Mouse (Mus musculus): ENCODE data around the gene Piezo1. TPM values are rescaled to one million over a fixed set of nuclear protein-coding genes. Genes with fewer than 3 reads are reported as not detected.

Gene Piezo1
- total and polyA plus RNA-seq, 2 experiments = 2.2 to 11.1 TPM

- no peaks in the 10 kb centered on the region for H3K4me1 ChIP-seq (ENCODE audit: control insufficient read depth, insufficient read depth, low read length)
- H3K4me3 ChIP-seq (ENCODE audit: insufficient read depth, low read depth, low read length) = no peak overlapping the region
- peaks cover 6% of the 10 kb centered on the region for H3K79me2 ChIP-seq (ENCODE audit: control insufficient read depth, insufficient read depth, low read length)
- no peak for DNase-seq (ENCODE audit: extremely low read depth, low read depth, low spot score)
- H3K36me3 ChIP-seq (ENCODE audit: control insufficient read depth, insufficient read depth, low read length) = no peaks in the 10 kb centered on the region
- TF ChIP-seq CTCF (IDR thresholded peaks at IDR 0.05; ENCODE audit: low read depth, low read length) (no peak), POLR2A (IDR thresholded peaks at IDR 0.05; ENCODE audit: extremely low read depth, insufficient read depth, low read length) (no peak)
- no peak overlapping the region for H3K9ac ChIP-seq (ENCODE audit: low read depth, low read length)
- H3K27me3 ChIP-seq (ENCODE audit: control insufficient read depth, insufficient read depth, low read length) = no peaks in the 10 kb centered on the region
- H3K27ac ChIP-seq (replicated peaks; ENCODE audit: insufficient read depth, low read depth, low read length) = no peak overlapping the region
- 82% methylated on average over 16 of the region's 16 CpGs for WGBS
Observed at GRCm38 (mm10) chr8:122511552-122511951, 39.6 kb downstream of the Piezo1 start.

- H3K36me3 ChIP-seq (ENCODE audit: control insufficient read depth, insufficient read depth, low read length) = no peaks in the 10 kb centered on the region
- H3K27ac ChIP-seq (replicated peaks; ENCODE audit: insufficient read depth, low read depth, low read length) = no peak overlapping the region
- no peaks in the 10 kb centered on the region for H3K79me2 ChIP-seq (ENCODE audit: control insufficient read depth, insufficient read depth, low read length)
- H3K4me1 ChIP-seq (ENCODE audit: control insufficient read depth, insufficient read depth, low read length) = no peaks in the 10 kb centered on the region
- DNase-seq (ENCODE audit: extremely low read depth, low read depth, low spot score) = peak; percentile 48
- TF ChIP-seq CTCF (IDR thresholded peaks at IDR 0.05; ENCODE audit: low read depth, low read length) (peak; percentile 91), POLR2A (IDR thresholded peaks at IDR 0.05; ENCODE audit: extremely low read depth, insufficient read depth, low read length) (no peak)
- no peak overlapping the region for H3K4me3 ChIP-seq (ENCODE audit: insufficient read depth, low read depth, low read length)
- no peaks in the 10 kb centered on the region for H3K27me3 ChIP-seq (ENCODE audit: control insufficient read depth, insufficient read depth, low read length)
- no peak overlapping the region for H3K9ac ChIP-seq (ENCODE audit: low read depth, low read length)
- 32% methylated on average over 10 of the region's 10 CpGs for WGBS
Observed at GRCm38 (mm10) chr8:122500856-122501255, 50.3 kb downstream of the Piezo1 start.

- DNase-seq (ENCODE audit: extremely low read depth, low read depth, low spot score) = no peak
- TF ChIP-seq POLR2A (IDR thresholded peaks at IDR 0.05; ENCODE audit: extremely low read depth, insufficient read depth, low read length) (no peak), CTCF (IDR thresholded peaks at IDR 0.05; ENCODE audit: low read depth, low read length) (peak; percentile 42)
- no peaks in the 10 kb centered on the region for H3K4me1 ChIP-seq (ENCODE audit: control insufficient read depth, insufficient read depth, low read length)
- H3K27me3 ChIP-seq (ENCODE audit: control insufficient read depth, insufficient read depth, low read length) = no peaks in the 10 kb centered on the region
- H3K36me3 ChIP-seq (ENCODE audit: control insufficient read depth, insufficient read depth, low read length) = no peaks in the 10 kb centered on the region
- H3K27ac ChIP-seq (replicated peaks; ENCODE audit: insufficient read depth, low read depth, low read length) = no peak overlapping the region
- H3K9ac ChIP-seq (ENCODE audit: low read depth, low read length) = no peak overlapping the region
- H3K79me2 ChIP-seq (ENCODE audit: control insufficient read depth, insufficient read depth, low read length) = no peaks in the 10 kb centered on the region
- 75% methylated on average over 17 of the region's 17 CpGs for WGBS
- no peak overlapping the region for H3K4me3 ChIP-seq (ENCODE audit: insufficient read depth, low read depth, low read length)
Observed at GRCm38 (mm10) chr8:122497912-122498311, 53.2 kb downstream of the Piezo1 start.

GRCm38 (mm10) chr8:122497016-122497734, 54.0 kb downstream of the Piezo1 start:
- no peak for DNase-seq (ENCODE audit: extremely low read depth, low read depth, low spot score)
- TF ChIP-seq POLR2A (IDR thresholded peaks at IDR 0.05; ENCODE audit: extremely low read depth, insufficient read depth, low read length) (no peak), CTCF (IDR thresholded peaks at IDR 0.05; ENCODE audit: low read depth, low read length) (no peak)
- Histone ChIP-seq H3K27me3 (ENCODE audit: control insufficient read depth, insufficient read depth, low read length) (no peaks in the 10 kb centered on the region), H3K27ac (replicated peaks; ENCODE audit: insufficient read depth, low read depth, low read length) (no peak overlapping the region; the same call in 1 of the 2 replicates), H3K4me3 (ENCODE audit: insufficient read depth, low read depth, low read length) (no peak overlapping the region), H3K4me1 (ENCODE audit: control insufficient read depth, insufficient read depth, low read length) (no peaks in the 10 kb centered on the region), H3K79me2 (ENCODE audit: control insufficient read depth, insufficient read depth, low read length) (no peaks in the 10 kb centered on the region), H3K36me3 (ENCODE audit: control insufficient read depth, insufficient read depth, low read length) (no peaks in the 10 kb centered on the region), H3K9ac (ENCODE audit: low read depth, low read length) (no peak overlapping the region)
- 79% methylated on average over 11 of the region's 12 CpGs for WGBS

GRCm38 (mm10) chr8:122488387-122488786, 62.7 kb downstream of the Piezo1 start:
- Histone ChIP-seq H3K27me3 (ENCODE audit: control insufficient read depth, insufficient read depth, low read length) (no peaks in the 10 kb centered on the region), H3K9ac (ENCODE audit: low read depth, low read length) (no peak overlapping the region), H3K4me3 (ENCODE audit: insufficient read depth, low read depth, low read length) (no peak overlapping the region), H3K27ac (replicated peaks; ENCODE audit: insufficient read depth, low read depth, low read length) (no peak overlapping the region), H3K4me1 (ENCODE audit: control insufficient read depth, insufficient read depth, low read length) (no peaks in the 10 kb centered on the region), H3K79me2 (ENCODE audit: control insufficient read depth, insufficient read depth, low read length) (no peaks in the 10 kb centered on the region), H3K36me3 (ENCODE audit: control insufficient read depth, insufficient read depth, low read length) (no peaks in the 10 kb centered on the region)
- DNase-seq (ENCODE audit: extremely low read depth, low read depth, low spot score) = no peak
- WGBS = 95% methylated on average over 9 of the region's 9 CpGs
- no peak for TF ChIP-seq POLR2A (IDR thresholded peaks at IDR 0.05; ENCODE audit: extremely low read depth, insufficient read depth, low read length)
- TF ChIP-seq CTCF (IDR thresholded peaks at IDR 0.05; ENCODE audit: low read depth, low read length) = no peak

GRCm38 (mm10) chr8:122484831-122485230, 66.3 kb downstream of the Piezo1 start:
- Histone ChIP-seq H3K27me3 (ENCODE audit: control insufficient read depth, insufficient read depth, low read length) (no peaks in the 10 kb centered on the region), H3K27ac (replicated peaks; ENCODE audit: insufficient read depth, low read depth, low read length) (no peak overlapping the region), H3K79me2 (ENCODE audit: control insufficient read depth, insufficient read depth, low read length) (no peaks in the 10 kb centered on the region), H3K4me1 (ENCODE audit: control insufficient read depth, insufficient read depth, low read length) (no peaks in the 10 kb centered on the region), H3K36me3 (ENCODE audit: control insufficient read depth, insufficient read depth, low read length) (peaks cover 4% of the 10 kb centered on the region; the same call in 1 of the 2 replicates), H3K4me3 (ENCODE audit: insufficient read depth, low read depth, low read length) (no peak overlapping the region), H3K9ac (ENCODE audit: low read depth, low read length) (no peak overlapping the region)
- 86% methylated on average over 12 of the region's 12 CpGs for WGBS
- no peak for TF ChIP-seq CTCF (IDR thresholded peaks at IDR 0.05; ENCODE audit: low read depth, low read length)
- TF ChIP-seq POLR2A (IDR thresholded peaks at IDR 0.05; ENCODE audit: extremely low read depth, insufficient read depth, low read length) = no peak
- no peak for DNase-seq (ENCODE audit: extremely low read depth, low read depth, low spot score)
